Mouse (Mus musculus) activated CD4-positive, CD25-positive, alpha-beta regulatory T cell, adult 4 months (primary cell): ENCODE results near the gene Mef2a. TPM values are rescaled to one million over a fixed set of nuclear protein-coding genes. Genes with fewer than 3 reads are reported as not detected.
"Not testable (repeated sequence)": the region's sequence is repeated elsewhere in the genome, so short reads cannot be mapped to it uniquely, and the experiment has no call there.

Source experiments
- ATAC-seq: one replicate; pipeline ENCODE4 v1.8.0; 2017
- polyA plus RNA-seq, 2 experiments: library from polyadenylated mRNA; unstranded; fragments of 100-300 nt; shearing (Covaris generic); gene quantifications; one replicate each; pipeline ENCODE4 v1.2.1; 2017

Mef2a gene
- polyA plus RNA-seq, 2 experiments from 2014 or later: 10.5 to 11.3 TPM

DNA sequence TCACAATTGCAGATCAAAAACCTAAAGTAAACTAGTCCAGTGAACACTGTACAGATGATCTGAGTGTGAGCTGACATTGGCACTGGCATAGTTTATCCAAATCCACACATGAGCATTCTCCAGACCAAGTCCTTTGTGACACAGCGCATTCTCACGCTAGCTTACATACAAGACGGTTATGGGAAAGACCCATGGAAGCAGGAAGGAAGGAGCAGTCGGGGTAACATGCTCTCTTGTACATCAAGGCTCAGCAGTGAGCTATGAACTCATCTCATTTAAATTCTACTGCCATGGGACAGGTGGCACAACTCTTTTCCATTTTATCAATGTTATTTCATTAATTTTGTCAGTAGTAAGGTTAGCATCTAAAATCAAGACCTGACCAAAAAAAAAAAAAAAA lies 3.0 kb downstream of the Mef2a start:
- ATAC-seq: no peak

DNA sequence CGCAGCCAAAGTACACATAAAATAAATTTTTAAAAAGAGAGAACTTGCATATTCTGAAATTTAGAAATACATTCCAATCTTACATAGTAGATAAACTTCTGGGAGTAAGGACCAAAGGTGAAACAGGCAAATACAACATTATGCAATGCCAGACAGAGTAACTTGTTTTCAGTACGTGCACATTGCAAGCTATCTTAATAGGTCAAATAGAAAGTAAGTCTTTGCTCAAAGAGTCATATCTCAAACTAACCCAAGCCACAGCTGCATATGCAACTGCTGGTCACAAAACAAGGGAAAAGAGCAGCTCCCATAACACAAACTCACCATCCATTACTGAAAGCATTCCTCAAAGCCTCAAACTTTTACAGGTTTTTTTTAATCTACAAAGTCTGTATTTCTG lies 4.3 kb downstream of the Mef2a start:
- no peak for ATAC-seq

DNA sequence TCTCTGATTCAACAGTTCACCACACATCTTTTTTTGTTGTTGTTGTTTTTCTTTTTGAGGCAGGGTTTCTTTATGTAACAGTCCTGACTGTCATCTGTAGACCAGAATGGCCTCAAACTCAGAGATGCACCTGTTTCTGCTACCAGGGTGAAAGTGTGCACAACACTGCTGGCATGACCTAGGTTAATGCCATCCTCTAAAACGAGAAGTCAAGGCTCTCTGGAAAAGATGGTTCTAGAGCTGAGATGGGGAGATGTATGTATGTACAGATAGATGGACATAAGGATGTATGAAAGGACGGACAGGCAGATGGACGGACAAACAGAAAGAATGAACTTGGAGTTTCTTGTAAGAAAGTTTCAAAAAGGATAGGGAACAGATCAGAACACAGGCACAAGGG lies 12.1 kb downstream of the Mef2a start:
- ATAC-seq: no peak

DNA sequence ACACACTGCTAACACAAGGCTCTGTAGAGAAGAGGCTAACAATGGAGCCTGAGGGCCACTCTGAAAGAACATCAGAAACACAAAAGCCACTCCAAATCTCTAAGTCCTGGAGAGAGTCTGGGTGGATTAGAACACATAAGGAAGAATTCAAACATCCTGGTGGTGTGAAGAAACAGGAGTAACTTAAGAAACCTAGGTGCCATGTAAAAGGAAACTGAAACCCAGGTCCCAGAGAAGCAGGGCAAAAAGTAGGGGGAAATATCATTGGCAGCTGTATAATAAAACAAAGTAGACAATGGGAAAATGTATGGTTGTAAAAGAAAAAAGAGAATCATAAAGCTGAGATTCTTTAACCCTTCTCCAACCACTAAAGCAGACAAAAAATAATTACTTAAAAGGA lies 12.8 kb downstream of the Mef2a start:
- no peak for ATAC-seq

DNA sequence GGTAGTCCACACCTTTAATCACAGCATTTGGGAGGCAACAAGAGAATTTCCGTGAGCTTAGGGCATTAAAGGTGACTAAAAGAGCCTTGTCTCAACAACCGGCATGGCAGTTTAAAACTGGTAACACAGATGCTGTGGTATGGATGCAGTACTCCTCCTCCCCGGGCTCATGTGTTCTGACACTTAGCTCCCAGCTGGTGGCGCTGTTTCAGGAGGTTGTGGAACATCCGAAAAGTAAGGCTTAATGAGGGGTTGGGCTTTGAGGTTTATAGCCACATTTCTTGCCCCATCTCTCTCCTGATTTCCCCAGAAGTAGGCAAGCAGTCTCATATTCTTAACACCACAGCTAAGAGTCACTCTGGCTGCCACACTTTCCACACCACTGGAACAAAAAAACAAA lies 16.8 kb downstream of the Mef2a start:
- ATAC-seq: no peak

DNA sequence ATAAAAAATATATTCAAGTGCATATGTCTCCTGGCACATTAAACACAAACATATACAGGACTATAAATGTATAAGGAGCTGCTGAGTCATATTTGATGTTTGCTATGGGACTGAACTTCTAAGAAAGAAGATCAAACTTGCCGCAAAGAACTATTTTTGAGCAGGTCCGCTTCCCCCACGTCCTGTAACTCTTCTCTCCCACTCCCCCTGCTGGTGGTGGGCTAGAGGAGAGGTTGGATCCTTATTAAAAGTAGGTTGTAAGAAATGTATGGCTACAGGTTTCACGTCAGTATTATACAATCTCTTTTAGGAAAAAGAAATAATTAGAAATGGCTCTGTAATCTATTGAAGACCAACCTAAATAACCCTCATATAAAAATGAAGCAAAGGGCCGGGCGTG lies 19.0 kb downstream of the Mef2a start:
- peak; percentile 80 for ATAC-seq

DNA sequence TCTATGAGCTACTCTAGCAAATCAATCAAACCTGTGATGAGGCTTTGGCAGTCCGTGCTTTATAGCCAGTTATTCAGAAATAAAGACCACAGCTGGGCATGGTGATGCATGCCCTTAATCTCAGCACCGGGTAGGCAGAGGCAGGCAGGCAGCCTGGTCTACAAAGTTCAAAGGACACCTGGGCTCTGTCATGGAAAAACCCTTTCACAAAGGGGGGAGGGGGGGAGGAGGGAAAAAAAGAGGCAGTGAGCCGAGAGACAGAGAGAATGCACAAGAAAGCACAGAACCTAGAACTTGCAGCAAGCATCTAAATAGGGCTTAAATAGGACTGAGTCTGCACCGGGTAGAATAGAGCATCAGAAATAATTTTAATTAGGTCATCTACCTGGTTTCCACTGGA lies 19.7 kb downstream of the Mef2a start:
- ATAC-seq: no peak

DNA sequence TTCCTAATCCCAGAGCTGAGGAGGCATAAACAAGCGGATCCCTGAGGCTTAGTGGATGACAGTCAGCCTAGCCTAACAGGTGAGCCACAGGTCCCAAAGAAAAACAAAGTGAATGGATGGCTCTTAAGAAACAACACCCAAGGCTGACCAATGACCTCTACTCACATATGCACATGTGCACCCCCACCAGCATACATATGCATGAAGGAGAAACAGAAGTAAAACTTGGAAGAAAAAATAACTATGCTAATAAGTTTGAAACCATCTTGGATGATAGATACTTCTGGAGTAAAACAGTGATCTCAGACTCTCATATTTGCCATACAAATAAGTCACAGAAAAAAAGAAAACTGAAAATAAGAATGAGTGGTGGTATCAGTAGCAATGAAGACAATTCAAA lies 28.2 kb downstream of the Mef2a start:
- no peak for ATAC-seq

DNA sequence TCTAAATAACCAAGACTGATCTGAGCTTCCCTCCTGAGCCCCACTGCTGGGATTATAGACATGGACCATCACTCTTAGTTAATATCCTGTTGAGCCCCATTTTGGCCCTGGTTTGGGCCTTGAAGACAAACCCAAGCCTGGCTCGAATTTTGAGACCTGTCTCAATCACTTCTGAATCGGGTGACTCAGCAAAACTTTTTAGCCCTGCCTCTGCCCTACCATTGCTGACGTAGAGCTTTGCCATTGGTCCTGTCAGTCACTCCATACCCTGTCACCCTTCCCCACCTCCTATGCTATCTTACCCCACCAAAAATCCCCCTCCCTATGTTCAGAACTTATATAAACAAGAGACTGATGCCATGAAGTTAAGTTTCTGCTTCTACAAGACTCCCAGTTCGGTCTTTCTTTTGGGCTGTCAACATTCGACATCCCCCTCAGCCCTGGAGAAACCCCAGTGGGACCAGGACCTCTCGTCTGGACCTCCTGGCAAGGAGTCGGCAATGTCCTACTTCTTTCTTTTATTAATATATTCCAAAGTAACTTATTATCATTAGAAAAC lies 30.5 kb downstream of the Mef2a start:
- no peak for ATAC-seq

DNA sequence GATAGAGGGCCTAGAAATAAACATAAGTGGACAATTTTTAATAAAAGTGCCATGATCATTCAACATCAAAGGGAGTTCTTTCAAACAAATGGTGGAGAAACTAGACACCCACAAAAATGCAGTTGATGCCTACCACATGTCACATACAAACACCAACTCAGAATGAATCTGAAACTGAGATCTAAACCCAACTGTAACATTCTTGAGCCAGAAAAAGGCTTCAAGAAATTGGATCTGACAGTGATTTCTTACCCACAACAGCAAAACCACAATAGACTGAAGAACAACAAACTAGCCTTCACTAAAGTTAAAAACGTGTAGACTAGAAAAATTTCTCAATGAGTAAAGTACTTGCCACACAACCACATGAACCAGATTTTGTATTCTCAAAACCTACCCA lies 52.3 kb downstream of the Mef2a start:
- ATAC-seq: no peak

DNA sequence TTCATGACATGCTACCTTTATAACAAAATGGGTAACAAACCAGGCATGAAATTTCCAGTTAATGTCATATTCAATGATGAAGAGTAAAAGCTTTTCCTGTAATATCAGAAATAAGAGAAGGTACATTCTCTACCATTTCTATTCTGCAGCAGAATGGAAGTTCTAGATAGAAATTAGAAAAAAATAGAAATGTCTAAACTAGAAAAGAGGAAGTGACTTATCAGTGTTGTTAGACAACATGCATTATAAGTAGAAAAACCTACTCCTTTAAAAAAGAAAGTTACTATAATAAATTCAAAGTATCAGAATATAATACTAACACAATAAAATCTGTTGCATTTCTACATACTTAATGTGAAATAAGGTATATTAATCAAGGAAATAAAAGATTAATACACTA lies 54.0 kb downstream of the Mef2a start:
- no peak for ATAC-seq

DNA sequence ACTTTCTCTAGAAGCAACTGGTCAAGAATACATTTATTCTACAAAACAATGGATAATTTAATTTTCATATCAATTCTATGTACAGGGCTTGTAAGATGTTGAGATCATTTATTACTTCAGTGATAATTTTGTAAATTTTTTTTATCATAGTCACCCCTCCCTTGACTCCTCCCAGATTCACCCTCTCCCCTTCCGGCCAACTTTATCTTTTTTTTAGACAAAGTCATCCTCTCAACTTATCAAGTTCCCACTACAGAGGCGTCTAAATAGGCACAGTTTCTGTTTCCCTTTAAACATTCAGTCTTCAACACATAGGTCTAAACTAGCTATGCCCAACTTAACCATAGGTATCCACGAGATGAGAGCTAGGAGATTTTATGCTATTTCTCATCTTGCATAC lies 59.5 kb downstream of the Mef2a start:
- ATAC-seq: no peak

DNA sequence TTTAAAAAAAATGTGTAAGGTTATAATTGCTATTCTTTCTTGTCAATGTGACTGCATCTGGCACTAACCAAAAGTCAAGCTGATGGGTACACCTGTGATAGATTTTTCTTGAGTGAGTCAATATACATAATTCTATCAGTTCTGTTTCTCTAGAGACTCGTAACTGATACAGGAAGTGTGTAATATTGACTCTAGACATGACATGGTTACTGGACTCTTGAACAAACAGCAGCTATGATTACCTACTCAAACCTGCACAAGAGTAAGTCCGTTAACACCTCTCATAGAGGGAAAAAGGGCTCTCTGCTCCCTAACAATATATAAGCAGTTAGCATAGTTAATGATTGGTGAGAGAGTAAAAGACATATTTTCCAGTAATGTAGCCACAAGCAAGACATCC lies 62.5 kb downstream of the Mef2a start:
- no peak for ATAC-seq

DNA sequence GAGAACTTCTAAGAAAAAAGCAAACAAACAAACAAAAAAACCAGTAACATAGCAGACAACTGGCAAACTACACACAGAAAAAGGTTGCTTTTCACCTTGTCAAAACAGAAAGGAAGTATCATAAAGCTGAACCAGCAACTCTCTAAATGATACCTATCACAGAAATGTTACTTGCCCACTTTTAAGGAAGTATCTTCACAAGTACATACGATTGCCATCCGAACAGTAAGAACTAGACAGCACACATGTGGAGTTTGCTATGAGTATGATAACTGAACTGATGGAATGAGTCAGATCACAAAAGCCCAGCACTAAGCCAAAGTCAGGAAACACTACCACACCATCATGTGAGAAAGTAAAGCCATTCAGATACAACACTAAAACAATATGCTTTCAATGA lies 64.6 kb downstream of the Mef2a start:
- ATAC-seq: peak; percentile 52

DNA sequence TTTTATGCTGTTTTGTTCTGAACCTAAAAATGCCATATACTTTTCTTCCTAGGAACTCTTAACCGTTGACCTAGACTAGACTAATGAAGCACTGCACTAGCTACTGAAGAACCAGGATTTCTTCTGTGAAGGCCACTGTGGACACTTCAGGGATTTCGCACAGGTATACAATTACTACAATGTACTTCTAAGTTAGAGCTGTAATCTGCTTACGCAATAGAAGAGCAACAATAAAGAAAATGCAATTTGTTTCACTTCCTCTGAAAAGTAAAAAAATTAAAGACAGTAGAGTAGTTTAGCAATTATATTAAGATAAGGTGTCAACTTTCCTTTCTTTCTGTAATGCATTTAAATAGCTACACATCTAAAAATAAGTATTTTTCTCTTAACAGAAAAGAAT lies 65.6 kb downstream of the Mef2a start:
- no peak for ATAC-seq

DNA sequence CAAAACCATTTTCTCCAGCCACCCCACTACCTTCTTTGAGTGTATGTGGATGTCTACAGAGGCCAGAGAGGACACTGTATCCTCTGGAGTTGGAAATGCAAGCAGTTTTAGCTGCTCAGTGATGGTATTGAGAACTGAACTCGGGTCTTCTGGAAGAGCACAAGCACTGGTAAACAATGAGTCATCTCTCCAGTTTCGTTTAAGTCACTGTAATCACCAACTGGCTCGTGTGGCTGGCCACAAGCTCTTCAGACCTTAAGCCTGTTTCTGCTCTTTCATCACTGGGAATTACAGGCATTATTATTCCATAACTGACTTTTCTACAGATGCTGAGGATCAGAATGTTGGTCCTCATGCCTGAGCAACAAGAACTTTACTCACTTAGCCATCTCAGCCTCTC lies 67.7 kb downstream of the Mef2a start:
- no peak for ATAC-seq

DNA sequence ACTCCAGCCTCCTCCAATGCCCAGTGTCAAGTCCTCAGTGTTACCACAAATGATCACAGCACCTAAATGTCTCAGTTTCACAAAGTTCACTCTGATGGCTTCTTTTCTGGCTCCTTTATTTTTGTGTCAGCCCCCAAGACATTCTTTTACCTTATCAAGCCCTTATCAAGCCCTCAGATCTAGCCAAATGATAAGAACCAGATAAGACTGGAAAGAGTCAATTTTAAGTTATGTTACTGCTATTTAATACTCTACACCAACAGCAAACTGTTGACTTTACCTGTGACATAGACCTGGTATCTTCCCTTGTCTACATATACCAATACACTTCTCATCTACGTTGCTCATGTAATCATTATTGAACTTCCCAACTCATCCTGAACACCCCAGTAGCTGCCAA lies 76.2 kb downstream of the Mef2a start:
- ATAC-seq: no peak

DNA sequence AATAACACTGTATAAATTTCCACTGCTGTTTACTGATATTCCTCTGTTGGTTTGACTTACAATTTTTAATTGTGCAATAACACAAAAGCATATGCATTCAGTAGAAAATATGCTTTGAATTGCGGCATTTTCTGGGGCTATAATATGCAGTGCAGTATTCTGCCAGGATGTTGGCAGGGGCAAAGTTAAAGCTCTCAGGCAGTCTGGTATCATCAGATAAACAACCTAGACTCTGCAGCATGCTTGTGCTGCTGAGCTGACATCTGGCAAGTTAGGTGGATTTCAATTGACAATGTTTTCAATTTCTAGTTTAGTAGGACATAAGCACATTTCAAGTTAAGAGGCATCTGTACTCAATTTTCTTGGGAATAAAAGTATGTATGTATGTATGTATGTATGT lies 81.3 kb downstream of the Mef2a start:
- ATAC-seq: no peak

DNA sequence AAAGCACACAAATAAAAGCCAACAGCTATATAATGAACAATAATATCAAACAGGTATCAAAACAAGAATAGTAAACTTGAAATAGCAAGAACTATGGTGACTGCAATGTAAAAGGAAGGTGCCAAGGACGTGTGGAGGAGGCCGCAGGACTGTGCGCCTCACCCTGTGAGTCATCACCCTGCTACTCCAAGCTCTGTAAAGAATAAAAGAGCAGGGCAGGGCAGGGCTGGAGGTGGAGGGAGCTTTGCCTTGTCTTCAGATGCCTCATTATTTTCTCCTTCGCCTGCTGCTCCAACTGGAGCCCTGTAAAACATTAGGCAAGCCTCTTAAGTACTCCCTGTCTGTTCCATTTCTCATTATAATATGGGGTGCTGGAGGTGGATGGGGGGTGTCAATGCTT lies 85.2 kb downstream of the Mef2a start:
- ATAC-seq: no peak

DNA sequence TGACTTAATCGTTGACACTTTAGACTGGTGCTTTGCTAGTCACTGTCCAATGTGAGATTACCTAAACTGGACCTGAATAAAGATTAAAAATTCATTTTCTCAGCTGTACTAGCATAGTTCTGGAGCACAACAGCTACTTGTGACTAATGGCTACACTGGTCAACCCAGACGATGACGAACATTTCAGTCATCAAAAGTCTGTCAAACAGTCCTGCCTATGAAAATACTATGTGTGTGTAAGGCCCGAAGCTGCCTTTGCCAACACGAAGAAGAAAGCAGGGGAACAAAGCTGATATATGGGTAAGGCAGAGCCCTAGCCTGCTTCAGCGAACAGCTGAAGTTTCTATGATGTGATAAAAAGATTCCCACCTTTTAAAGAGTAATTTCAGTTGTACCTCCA lies 89.1 kb downstream of the Mef2a start:
- no peak for ATAC-seq

DNA sequence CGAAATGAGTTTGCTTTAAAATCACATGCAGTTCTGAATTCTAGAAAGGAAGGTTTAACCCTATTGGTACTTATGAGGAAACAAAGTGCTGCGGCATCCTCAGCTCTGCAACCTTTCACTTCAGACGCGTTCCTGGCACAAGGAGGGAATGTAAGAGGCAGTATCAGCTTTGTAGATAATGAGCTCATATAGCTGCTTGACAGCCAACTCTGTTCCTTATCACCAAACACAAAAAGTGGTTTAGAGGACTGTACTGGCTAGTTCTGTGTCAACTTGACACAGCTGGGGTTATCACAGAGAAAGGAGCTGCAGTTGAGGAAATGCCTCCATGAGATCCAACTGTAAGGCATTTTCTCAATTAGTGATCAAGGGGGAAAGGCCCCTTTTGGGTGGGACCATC lies 102.2 kb downstream of the Mef2a start:
- ATAC-seq: not testable (repeated sequence)

DNA sequence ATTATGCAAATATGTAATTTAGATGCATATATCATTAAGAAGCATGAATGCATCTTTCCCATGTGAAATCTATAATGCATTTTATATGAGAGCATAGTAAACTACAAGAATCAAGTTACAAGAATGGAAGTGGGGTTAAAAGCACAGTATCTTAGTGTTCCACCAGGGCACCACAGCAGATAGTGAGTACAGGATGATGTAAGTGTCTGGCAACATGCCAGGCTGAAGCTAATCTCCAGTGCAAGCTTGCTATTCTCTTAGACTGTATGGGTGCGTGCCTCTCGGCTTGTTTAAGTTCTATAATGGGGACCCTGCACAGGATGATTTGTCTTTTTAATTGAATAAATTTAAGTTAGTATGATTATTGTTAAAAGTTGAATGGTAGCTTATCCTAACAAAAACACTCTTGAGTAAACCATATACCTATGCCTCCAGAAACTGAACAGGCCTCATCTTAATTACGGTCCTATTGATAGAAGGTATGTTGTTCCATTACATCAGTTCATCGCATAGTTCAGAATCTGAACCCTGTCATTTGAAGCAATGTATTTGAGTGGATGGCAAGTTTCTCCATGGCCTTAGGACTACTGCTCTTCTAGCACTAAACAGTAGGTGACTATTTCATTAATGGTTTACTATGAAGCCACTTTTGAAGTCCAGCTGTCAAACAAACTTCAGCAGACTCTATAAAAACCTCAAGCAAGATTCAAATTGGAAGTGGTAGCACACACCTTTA lies 112.7 kb downstream of the Mef2a start:
- no peak for ATAC-seq

DNA sequence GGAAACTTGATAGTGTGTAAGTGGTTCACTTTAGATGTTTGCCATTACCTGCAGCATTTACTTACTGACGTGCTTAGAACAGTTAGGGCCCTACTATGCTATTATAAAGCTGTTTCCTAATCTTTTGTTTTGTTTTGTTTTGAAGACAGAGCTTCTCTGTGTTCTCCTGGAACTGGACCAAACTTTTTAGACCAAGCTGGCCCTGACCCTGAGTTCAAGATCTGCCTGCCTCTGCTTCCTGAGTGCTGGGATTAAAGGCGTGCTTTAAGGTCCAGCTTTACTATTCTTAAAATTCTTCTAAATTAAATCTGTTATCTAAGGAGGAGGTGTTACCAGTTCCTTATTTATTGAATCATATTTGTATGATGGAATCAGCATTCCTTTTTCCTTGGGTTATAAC lies 126.6 kb downstream of the Mef2a start:
- no peak for ATAC-seq

DNA sequence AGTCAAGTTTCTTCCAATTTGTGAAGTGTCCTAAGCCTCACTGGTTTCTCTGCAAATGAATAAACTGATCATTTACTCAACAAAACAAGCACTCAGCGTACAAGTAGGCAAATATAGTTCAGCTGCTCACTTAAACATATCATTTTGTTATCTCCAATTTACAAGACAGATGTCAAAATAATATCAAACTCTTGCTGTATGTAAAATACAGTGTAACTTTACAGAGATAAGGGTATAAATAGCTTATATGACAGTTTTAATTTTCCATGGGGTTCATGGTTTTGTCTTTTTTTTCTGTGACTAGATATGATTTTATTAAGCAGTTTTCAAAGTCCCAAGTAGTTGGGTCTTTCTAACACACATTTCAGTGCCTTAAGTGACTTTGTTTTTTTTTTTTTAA lies 127.4 kb downstream of the Mef2a start:
- no peak for ATAC-seq

DNA sequence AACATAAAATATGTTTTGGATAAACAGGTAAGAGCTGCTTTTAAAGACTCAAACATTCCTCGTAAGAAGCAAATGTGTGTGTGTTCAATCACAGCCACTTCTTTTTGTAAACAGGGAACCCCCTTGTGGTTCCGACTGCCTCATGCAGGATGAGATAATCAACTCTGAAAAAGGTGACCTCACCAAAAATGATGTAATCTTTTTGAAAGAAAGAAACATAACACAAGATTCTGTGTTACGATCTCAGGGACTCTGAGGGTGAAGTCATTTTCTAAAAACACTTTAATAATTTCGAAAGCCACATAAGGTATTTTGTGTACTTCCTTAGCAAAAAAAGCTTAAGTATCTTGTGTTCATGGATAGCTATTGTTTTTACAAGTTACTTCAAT lies 128.8 kb downstream of the Mef2a start:
- ATAC-seq: no peak
